Mouse (Mus musculus): ENCODE measurements at regions not wholly inside any gene's neighbourhood (a gene's known extent, or its start where the extent isn't known, plus 50 kb on each side); places are given as distances from the start of the nearest gene placed in this dataset.

DNA sequence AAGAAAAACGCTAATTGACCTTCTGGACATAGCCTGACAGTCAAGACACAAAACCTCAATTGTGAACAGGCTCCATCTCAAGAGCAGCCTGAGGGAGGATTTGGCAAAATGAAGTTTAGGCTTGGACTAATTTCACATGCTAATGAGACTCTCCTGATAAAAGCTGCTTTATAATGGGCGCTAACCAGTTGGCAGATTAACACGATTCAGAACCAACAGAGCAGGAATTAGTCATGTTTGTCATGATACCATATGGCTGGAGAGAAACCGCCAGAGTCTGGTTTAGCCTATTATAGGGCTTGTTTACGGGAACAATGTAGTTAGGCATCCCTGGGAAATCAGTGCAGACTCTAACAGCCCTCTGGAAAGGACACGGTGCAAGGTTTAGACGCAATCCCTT, 375.2 kb upstream of the Nfe2l3 start:
- TF ChIP-seq POLR2A (IDR thresholded peaks at IDR 0.05; ENCODE audit: borderline replicate concordance, low read depth, low read length) (no peak), CTCF (IDR thresholded peaks at IDR 0.05; ENCODE audit: low read depth, low read length) (no peak)

Measured in bone marrow macrophage, adult 2 months (primary cell).